Mouse (Mus musculus) small intestine, adult 2 months (tissue): ENCODE measurements around the gene U2surp.

Experiments
- CTCF ChIP-seq: fragments of 200-500 bp; IDR thresholded peaks from 2 replicates; pipeline ENCODE4 v1.5.1; 2012; ENCODE audit warnings: low read depth, mild to moderate bottlenecking, control low read depth, inconsistent platforms, low read length, moderate library complexity, mixed read lengths; ENCODE audit not compliant: insufficient replicate concordance, insufficient read length; ENCODE audit errors: extremely low read depth
- POLR2A ChIP-seq: fragments of 200-500 bp; IDR thresholded peaks from 2 replicates; pipeline ENCODE4 v1.6.1; 2012; ENCODE audit warnings: low read depth, mild to moderate bottlenecking, control low read depth, inconsistent platforms, low read length, moderate library complexity

- no peak for TF ChIP-seq POLR2A
- TF ChIP-seq CTCF, result no peak
These were observed 61.2 kb downstream of the U2surp start for GRCm38 (mm10) chr9:95450586-95450985.
